Mouse (Mus musculus) stomach, embryonic 15.5 days (tissue): ENCODE data around the gene Dtnb. TPM values are rescaled to one million over a fixed set of nuclear protein-coding genes. Genes with fewer than 3 reads are reported as not detected.
"Not testable (repeated sequence)": the region's sequence is repeated elsewhere in the genome, so short reads cannot be mapped to it uniquely, and the experiment has no call there.

Source experiments
- ATAC-seq: fragments of 200-750 bp; cut with Nextera tagmentation; 2 replicates; pipeline ENCODE4 v1.8.0; 2017; ENCODE audit warnings: low read depth, moderate number of reproducible peaks, moderate TSS enrichment; ENCODE audit not compliant: insufficient read depth, low FRiP score
- H3K27ac ChIP-seq: fragments of 300-500 bp; sonication (generic); 2 replicates; pipeline ENCODE4 v1.5.1; 2015; ENCODE audit warnings: mild to moderate bottlenecking, inconsistent platforms
- H3K27me3 ChIP-seq: fragments of 300-500 bp; sonication (generic); replicated peaks from 2 replicates; pipeline ENCODE4 v1.6.1; 2015; ENCODE audit warnings: inconsistent platforms
- H3K36me3 ChIP-seq: fragments of 300-500 bp; sonication (generic); 2 replicates; pipeline ENCODE4 v1.6.1; 2015; ENCODE audit warnings: inconsistent platforms
- H3K4me1 ChIP-seq: fragments of 300-500 bp; sonication (generic); 2 replicates; pipeline ENCODE4 v1.6.1; 2015; ENCODE audit warnings: inconsistent platforms
- H3K4me2 ChIP-seq: fragments of 300-500 bp; sonication (generic); 2 replicates; pipeline ENCODE4 v1.6.1; 2015; ENCODE audit warnings: mild to moderate bottlenecking, inconsistent platforms
- H3K4me3 ChIP-seq: fragments of 300-500 bp; sonication (generic); replicated peaks from 2 replicates; pipeline ENCODE4 v1.5.1; 2015; ENCODE audit warnings: inconsistent platforms
- H3K9ac ChIP-seq: fragments of 300-500 bp; sonication (generic); 2 replicates; pipeline ENCODE4 v1.6.1; 2015; ENCODE audit warnings: inconsistent platforms
- H3K9me3 ChIP-seq: fragments of 300-500 bp; sonication (generic); 2 replicates; pipeline ENCODE4 v1.6.1; 2016; ENCODE audit warnings: inconsistent platforms
- WGBS: fragments of 180-500 bp; shearing (Covaris S2); methylation state at CpG from one replicate; pipeline ENCODE4 v1.1.7; 2015; 5-methylcytosine and 5-hydroxymethylcytosine counted together
- polyA plus RNA-seq: library from polyadenylated mRNA; unstranded; fragments of >200 nt; fragmentation: Nextera tagmentation; extraction: Ambion mirVana; gene quantifications from 2 replicates; pipeline ENCODE4 v1.2.1, GENCODE M21; 2015

The Dtnb gene
- polyA plus RNA-seq, 1 experiment from 2014 or later = 38.3 TPM

DNA sequence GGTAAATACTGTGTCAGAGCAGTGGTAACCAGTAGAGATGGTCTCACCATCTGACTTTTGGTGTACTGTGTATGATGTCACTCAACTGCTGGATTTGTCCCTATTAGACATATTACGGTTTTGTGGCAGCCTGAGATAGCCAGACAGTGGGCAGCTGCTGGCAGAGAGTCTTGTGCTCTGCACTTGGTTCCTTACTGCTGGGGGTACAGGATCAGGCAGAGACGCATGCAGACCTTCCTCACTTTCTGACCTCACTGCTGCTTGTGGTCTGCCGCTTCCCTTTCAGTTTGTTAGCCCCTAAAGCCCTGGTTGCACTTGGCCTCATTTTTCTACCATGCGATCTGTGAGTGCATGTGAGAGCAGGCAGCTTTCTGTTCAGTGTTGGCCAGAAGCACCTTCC, 98.9 kb downstream of the Dtnb start:
- Histone ChIP-seq H3K27me3 (no peaks in the 10 kb centered on the region), H3K4me1 (no peaks in the 10 kb centered on the region), H3K4me2 (no peak overlapping the region), H3K4me3 (no peak overlapping the region), H3K27ac (no peak overlapping the region), H3K36me3 (no peaks in the 10 kb centered on the region), H3K9me3 (no peaks in the 10 kb centered on the region), H3K9ac (no peak overlapping the region)
- ATAC-seq = no peak
- WGBS = 65% methylated on average over 4 of the region's 4 CpGs

DNA sequence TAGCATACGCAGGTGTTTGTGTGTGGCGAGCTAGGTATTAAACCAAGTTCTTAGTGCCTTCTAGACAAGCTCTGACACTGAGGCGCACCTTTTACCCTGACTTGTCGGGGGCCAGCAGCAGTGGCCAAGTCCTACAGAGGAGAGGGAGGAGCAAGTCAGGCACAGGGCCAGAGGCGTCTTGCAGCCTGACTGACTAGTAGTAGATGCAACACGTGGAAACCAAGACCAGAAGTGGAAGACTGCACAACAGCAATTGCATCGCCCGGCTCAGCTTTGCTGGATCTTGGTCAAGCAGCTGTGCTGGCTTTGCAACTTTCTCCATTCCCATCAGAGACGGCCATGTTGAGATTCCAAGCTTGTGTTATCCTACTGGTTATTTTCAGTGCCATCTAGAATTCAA, 100.6 kb downstream of the Dtnb start:
- 83% methylated on average over 9 of the region's 9 CpGs for whole genome bisulfite sequencing
- H3K27ac ChIP-seq = no peak overlapping the region
- H3K9ac ChIP-seq = no peak overlapping the region
- H3K36me3 ChIP-seq = no peaks in the 10 kb centered on the region
- H3K4me2 ChIP-seq = no peak overlapping the region
- no peaks in the 10 kb centered on the region for H3K4me1 ChIP-seq
- no peaks in the 10 kb centered on the region for H3K9me3 ChIP-seq
- no peaks in the 10 kb centered on the region for H3K27me3 ChIP-seq
- no peak for ATAC-seq
- no peak overlapping the region for H3K4me3 ChIP-seq

DNA sequence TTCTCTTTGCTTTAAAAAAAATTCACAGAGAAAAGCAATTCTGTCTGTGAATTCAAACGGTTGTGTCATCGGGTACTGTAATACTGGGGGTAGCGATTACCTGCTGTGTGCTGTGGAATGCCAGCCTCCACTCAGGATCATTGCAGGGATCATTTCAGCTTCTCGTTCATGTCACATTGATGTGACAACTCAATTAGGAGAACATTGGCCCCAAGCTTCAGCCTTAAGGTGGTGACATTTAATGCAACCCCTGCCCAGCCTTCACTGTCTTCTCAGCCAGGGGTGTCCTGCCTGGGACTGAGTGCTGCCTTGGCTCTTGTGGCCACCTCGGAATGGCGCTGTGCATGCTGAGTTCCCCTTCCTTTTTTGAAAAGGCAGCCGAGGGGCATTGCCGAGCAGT, 101.7 kb downstream of the Dtnb start:
- Histone ChIP-seq H3K9ac (no peak overlapping the region), H3K4me3 (no peak overlapping the region), H3K4me2 (no peak overlapping the region), H3K9me3 (no peaks in the 10 kb centered on the region), H3K36me3 (no peaks in the 10 kb centered on the region), H3K27ac (no peak overlapping the region), H3K4me1 (no peaks in the 10 kb centered on the region), H3K27me3 (no peaks in the 10 kb centered on the region)
- ATAC-seq = no peak
- WGBS = 80% methylated on average over 8 of the region's 8 CpGs

DNA sequence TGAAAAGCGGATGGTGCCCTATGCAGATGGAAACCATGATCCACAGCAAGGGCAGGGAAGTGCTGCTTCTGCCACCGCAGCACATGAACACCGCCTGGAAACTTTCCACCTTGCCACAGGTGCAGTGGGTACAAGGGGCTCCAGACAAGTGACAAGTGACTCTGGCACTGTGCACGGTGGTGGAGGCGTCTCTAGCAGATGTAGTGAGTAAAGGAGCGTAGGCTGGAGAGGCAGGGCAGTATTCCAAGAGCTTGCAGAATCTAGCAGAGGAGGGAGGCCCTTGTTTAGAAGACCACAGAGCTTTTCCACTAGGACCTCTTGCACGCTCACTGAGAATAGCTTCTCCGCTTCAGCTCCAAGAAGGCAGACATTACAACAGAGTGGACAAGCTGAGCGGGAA, 102.7 kb downstream of the Dtnb start:
- H3K9ac ChIP-seq = no peak overlapping the region
- WGBS = 82% methylated on average over 9 of the region's 9 CpGs
- no peak overlapping the region for H3K4me2 ChIP-seq
- H3K9me3 ChIP-seq = no peaks in the 10 kb centered on the region
- H3K27ac ChIP-seq = no peak overlapping the region
- no peaks in the 10 kb centered on the region for H3K4me1 ChIP-seq
- H3K27me3 ChIP-seq = no peaks in the 10 kb centered on the region
- no peak overlapping the region for H3K4me3 ChIP-seq
- ATAC-seq = no peak
- H3K36me3 ChIP-seq = no peaks in the 10 kb centered on the region

DNA sequence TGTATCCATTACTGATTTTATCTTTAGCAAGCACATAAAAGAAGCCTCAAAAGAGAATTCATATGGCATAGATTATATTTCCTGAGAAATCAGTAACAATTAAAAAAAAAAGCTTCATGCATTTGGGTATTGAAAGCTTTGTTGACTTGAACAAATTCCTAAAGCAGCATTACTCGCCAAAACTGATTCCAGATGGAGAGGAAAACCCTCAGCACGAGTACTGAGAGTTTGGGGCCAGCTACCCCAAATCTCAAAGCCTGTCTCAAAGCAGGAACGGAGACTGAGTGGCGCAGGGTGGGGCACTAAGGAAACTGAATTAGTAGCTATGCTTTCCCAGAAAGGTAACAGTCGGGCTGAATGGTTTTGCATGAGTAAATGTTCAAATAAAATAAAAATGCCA, 108.5 kb downstream of the Dtnb start:
- WGBS = 74% methylated on average over 5 of the region's 5 CpGs
- H3K4me3 ChIP-seq = no peak overlapping the region
- no peaks in the 10 kb centered on the region for H3K4me1 ChIP-seq
- H3K9ac ChIP-seq = no peak overlapping the region
- no peaks in the 10 kb centered on the region for H3K27me3 ChIP-seq
- ATAC-seq = no peak
- H3K9me3 ChIP-seq = no peaks in the 10 kb centered on the region
- no peak overlapping the region for H3K27ac ChIP-seq
- no peak overlapping the region for H3K4me2 ChIP-seq
- H3K36me3 ChIP-seq = no peaks in the 10 kb centered on the region

DNA sequence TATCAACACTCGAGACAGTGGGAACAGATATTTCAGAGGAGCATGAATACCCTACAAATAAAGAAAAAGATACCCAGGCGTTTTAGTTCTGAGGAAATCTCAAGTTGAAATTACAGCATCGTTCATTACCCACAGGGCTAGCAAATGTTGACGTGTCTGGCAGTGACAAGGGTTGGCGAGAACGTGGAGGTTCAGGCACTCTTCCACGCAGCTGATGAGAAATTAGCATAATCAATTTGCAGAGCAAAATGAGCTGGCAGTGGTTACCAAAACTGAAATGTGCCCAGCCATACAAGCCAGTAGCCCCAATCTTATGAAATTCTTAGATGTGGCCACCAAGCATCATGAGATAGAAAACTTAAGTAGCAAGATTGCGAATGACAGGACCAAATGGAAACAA, 110.9 kb downstream of the Dtnb start:
- Histone ChIP-seq H3K4me1 (no peaks in the 10 kb centered on the region), H3K9ac (no peak overlapping the region), H3K4me2 (no peak overlapping the region), H3K9me3 (no peaks in the 10 kb centered on the region), H3K27me3 (no peaks in the 10 kb centered on the region), H3K36me3 (no peaks in the 10 kb centered on the region), H3K4me3 (no peak overlapping the region), H3K27ac (no peak overlapping the region)
- 80% methylated on average over 8 of the region's 8 CpGs for WGBS
- no peak for ATAC-seq

DNA sequence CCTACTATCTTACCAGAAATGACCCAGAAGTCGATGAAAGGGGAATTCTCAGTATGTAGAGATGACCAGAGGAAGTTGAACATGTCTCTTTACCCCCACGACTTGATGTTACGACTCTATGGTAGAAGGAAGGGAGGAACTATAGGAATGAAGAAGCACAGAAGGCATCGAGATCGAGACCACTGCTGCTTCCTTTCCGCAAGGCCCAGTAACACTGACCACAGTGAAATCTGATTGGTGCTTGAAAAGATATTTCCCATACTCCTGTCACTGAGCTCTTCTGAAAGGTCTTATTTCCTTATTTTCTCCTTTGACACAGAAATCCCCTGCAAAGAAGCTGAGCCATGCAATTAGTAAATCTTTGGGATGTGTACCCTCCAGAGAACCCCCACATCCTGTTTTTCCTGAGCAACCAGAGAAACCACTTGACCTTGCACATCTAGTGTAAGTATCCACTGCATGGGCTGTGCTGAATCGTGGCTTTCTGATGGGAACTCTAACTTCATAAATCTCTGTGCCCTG, 114.3 kb downstream of the Dtnb start:
- ATAC-seq = no peak
- H3K9ac ChIP-seq = no peak overlapping the region
- H3K27me3 ChIP-seq = no peaks in the 10 kb centered on the region
- no peaks in the 10 kb centered on the region for H3K4me1 ChIP-seq
- no peak overlapping the region for H3K4me3 ChIP-seq
- H3K9me3 ChIP-seq = no peaks in the 10 kb centered on the region
- H3K4me2 ChIP-seq = no peak overlapping the region
- 62% methylated on average over 7 of the region's 7 CpGs for WGBS
- no peaks in the 10 kb centered on the region for H3K36me3 ChIP-seq
- H3K27ac ChIP-seq = no peak overlapping the region

DNA sequence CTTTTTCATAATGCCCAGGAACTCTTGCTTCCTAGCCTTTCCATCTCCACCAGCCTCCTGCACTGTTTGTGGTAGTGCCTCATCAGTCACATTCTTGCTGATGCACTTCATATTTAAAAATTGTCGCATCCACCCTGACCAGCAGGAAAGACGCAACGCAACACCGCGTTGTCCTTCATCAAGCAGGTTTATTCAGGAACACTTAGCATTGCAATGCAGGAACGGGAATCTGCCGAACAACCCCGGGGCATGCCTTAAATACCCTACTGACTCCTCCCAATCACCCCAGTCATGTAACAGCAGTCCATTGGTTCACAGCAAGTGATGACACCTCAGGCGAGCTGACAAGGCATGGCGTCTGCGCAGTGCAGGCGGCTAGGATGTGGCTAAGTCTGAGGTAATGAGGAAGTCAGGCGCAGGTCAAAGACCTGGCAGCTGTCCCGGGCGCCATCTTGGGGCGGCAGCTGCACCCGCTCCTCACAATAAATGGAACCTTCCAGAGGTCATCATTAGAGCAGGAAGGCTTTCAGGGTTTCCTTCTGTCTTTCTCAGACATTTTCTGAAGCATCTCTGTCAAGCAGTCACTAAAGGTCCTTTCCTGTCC, 118.8 kb downstream of the Dtnb start:
- not testable (repeated sequence) for ATAC-seq, H3K9ac ChIP-seq, H3K4me2 ChIP-seq, H3K27me3 ChIP-seq, H3K27ac ChIP-seq, H3K9me3 ChIP-seq, H3K4me3 ChIP-seq, H3K4me1 ChIP-seq, H3K36me3 ChIP-seq
- 90% methylated on average over 17 of the region's 17 CpGs for WGBS

DNA sequence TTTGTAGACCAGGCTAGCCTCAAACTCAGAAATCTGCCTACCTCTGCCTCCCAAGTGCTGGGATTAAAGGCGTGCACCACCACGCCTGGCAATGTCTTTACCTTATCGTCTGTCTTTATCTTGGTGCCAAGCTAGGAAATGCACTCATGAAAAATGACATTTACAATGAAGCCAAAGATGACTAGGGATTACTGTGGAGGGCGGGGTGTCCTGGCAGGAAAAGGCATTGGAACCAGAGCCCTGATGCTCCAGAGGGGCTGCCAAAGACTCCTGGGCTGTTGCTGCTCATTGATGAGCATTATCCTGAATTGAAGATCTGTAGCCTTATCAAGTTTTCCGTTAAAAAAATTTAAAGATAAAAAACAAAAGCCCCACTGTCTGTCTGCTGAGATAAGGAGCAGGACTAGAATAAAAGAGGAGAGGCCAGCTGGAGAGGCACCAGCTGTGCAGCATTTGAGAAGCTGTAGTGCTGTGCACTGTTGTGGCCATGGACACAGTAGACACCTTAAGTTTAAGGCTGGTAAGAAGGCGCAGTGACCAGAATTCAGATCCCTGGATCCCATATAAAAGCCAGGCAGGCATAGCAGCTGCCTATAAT, 120.7 kb downstream of the Dtnb start:
- no peak overlapping the region for H3K4me3 ChIP-seq

DNA sequence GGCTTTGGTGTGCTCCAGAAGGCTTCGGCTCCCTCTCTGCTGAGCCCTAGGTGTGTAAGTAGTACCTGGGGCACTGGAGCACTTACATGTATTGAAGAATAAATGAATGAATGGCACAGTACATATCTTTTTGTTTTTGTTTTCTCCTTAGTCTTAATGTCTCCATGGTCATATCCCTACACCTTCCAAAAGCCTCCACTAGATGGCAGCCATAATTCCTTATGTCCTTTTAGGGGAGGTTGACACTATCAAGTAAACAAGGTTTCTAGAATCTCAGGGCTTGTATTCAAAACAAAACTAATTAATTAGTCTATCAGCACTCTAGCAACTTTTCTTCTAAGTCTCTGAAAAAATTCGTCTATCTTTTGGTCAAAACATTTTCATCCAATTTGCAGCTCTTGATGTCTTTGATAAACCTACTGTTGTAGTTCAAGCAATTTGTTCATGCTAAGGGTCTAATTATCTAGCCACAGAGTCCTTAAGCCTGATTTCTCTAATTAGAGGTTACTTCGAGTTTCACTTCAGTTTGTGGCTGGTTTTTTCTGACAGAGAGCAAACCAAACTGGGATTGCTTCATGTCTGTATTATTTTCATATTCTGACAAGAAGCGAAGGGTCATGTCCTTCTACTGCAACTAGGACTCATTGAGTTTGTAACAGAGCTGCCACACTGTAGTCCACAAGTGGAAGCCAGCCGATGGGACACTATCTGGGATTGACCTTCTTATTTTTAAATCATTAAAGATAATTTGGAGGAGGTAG, 123.7 kb downstream of the Dtnb start:
- ATAC-seq = no peak

More for the DNA sequence above, 120.7 kb downstream of the Dtnb start:
- Histone ChIP-seq H3K9me3 (no peaks in the 10 kb centered on the region), H3K27me3 (no peaks in the 10 kb centered on the region), H3K4me2 (no peak overlapping the region), H3K4me1 (no peaks in the 10 kb centered on the region), H3K9ac (no peak overlapping the region), H3K36me3 (no peaks in the 10 kb centered on the region), H3K27ac (no peak overlapping the region)
- WGBS = 66% methylated on average over 6 of the region's 6 CpGs
- no peak for ATAC-seq

DNA sequence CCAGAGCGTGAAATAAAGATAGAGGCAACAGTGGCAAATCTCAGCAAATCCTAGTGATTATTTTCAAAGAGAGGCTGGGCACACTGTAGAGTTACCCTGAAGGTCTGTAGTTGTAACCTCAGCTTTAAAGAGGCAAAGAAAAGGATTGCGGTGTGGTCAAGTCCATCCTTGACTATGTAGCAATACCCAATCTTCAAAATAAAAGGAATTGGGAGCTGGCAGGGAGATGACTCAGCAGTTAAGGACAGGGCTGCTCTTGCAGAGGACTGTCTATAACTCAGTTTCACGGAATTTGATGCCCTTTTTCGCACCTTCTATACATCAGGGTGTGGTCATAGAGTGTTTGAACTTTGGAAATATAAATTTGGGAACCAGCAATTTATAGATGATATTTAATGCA, 128.3 kb downstream of the Dtnb start:
- Histone ChIP-seq H3K27ac (no peak overlapping the region), H3K4me1 (no peaks in the 10 kb centered on the region), H3K9me3 (no peaks in the 10 kb centered on the region), H3K9ac (no peak overlapping the region), H3K36me3 (no peaks in the 10 kb centered on the region), H3K4me2 (no peak overlapping the region), H3K27me3 (no peaks in the 10 kb centered on the region), H3K4me3 (no peak overlapping the region)
- WGBS = 83% methylated on average over 4 of the region's 4 CpGs
- ATAC-seq = no peak

More for the DNA sequence above, 123.7 kb downstream of the Dtnb start:
- Histone ChIP-seq H3K4me3 (no peak overlapping the region), H3K9me3 (no peaks in the 10 kb centered on the region), H3K4me1 (no peaks in the 10 kb centered on the region), H3K36me3 (no peaks in the 10 kb centered on the region), H3K27me3 (no peaks in the 10 kb centered on the region), H3K4me2 (no peak overlapping the region), H3K27ac (no peak overlapping the region), H3K9ac (no peak overlapping the region)
- WGBS = 66% methylated on average over 5 of the region's 5 CpGs

DNA sequence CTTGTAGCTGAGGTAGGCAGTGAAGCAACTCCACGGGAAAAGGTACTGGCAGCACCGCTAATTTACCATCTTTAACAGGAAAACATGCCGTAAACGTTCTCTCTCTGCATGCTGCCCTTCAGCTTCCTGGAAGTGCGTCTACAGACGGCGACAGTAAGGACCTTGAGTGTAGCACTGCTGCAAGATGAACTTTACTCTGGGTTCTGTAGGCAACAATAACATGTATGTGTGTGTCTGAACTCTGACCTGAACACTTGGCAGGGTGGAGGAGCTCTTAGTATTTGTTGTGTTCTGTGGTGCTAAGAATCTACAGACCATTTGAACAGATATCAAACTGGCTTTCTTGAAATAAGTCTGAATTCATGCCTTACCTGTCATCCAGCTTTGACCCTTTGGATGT, 130.7 kb downstream of the Dtnb start:
- Histone ChIP-seq H3K4me3 (no peak overlapping the region), H3K4me1 (no peaks in the 10 kb centered on the region), H3K9ac (no peak overlapping the region), H3K27ac (no peak overlapping the region), H3K27me3 (no peaks in the 10 kb centered on the region), H3K4me2 (no peak overlapping the region), H3K9me3 (no peaks in the 10 kb centered on the region), H3K36me3 (no peaks in the 10 kb centered on the region)
- no peak for ATAC-seq
- WGBS = 87% methylated on average over 7 of the region's 7 CpGs
